ENCODE assay signal across 7 mouse cellular contexts in the genomic region with DNA sequence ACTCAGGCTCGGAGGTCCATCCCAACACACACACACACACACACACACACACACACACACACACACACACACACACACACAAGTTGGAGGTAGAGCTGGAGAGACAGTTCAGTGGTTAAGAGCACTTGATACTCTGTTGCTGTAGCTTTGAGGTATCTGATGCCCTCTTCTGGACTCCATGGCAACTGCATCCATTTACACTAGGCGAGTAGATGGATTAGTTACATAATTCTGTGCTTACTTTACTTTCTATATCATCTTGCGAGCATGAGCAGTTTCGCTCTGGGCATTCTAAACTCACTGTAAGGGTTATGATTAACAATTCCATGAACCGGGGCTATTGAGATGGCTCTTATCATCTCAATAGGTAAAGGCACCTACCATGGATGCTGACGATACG. TPM values are rescaled to one million over a fixed set of nuclear protein-coding genes. Genes with fewer than 3 reads are reported as not detected.
DNase-seq lines count a peak whose midpoint lies in the region; ATAC-seq and TF ChIP-seq lines count a peak whose summit lies in the region.

No protein-coding gene starts in this region.

- H3K9ac ChIP-seq in midbrain, embryonic 13.5 days (replicated peaks): no peak overlapping the region
- H3K9ac ChIP-seq in kidney, postnatal 0 days (ENCODE audit: low read depth, low read length): no peak overlapping the region

- no peaks in the 10 kb centered on the region for H3K27me3 ChIP-seq in midbrain, embryonic 10.5 days (ENCODE audit: low read depth, poor library complexity, severe bottlenecking)
- no peaks in the 10 kb centered on the region for H3K27me3 ChIP-seq in midbrain, embryonic 13.5 days
- H3K27me3 ChIP-seq in kidney, postnatal 0 days (ENCODE audit: insufficient read depth, low read length): no peaks in the 10 kb centered on the region

- peaks cover 5% of the 10 kb centered on the region for H3K4me1 ChIP-seq in midbrain, embryonic 10.5 days
- peaks cover 13% of the 10 kb centered on the region for H3K4me1 ChIP-seq in midbrain, embryonic 13.5 days (replicated peaks)
- H3K4me1 ChIP-seq in kidney, postnatal 0 days (replicated peaks; ENCODE audit: insufficient read depth, low read length): no peaks in the 10 kb centered on the region

- H3K36me3 ChIP-seq in midbrain, embryonic 10.5 days: no peaks in the 10 kb centered on the region
- H3K36me3 ChIP-seq in midbrain, embryonic 13.5 days: peaks cover 34% of the 10 kb centered on the region
- no peaks in the 10 kb centered on the region for H3K36me3 ChIP-seq in kidney, postnatal 0 days (ENCODE audit: insufficient read depth, low read length)

- no peak overlapping the region for H3K4me3 ChIP-seq in midbrain, embryonic 10.5 days
- no peak overlapping the region for H3K4me3 ChIP-seq in midbrain, embryonic 13.5 days (replicated peaks)
- H3K4me3 ChIP-seq in kidney, postnatal 0 days (replicated peaks; ENCODE audit: low read depth, low read length): no peak overlapping the region

- H3K9me3 ChIP-seq in midbrain, embryonic 10.5 days (replicated peaks): no peaks in the 10 kb centered on the region
- no peaks in the 10 kb centered on the region for H3K9me3 ChIP-seq in midbrain, embryonic 13.5 days
- no peaks in the 10 kb centered on the region for H3K9me3 ChIP-seq in kidney, postnatal 0 days (replicated peaks; ENCODE audit: low read length)

- no peak overlapping the region for H3K27ac ChIP-seq in midbrain, embryonic 10.5 days (replicated peaks)
- no peak overlapping the region for H3K27ac ChIP-seq in midbrain, embryonic 13.5 days
- no peak overlapping the region for H3K27ac ChIP-seq in kidney, postnatal 0 days

- TF ChIP-seq CTCF in kidney, postnatal 0 days (IDR thresholded peaks at IDR 0.05; ENCODE audit: low read depth): peak; percentile 70

- no peak for ATAC-seq in midbrain, embryonic 13.5 days
- peak; percentile 94 for ATAC-seq in common myeloid progenitor, adult 5-6 weeks (replicated peaks; ENCODE audit: low read depth, poor library complexity, severe bottlenecking)
- ATAC-seq in kidney, postnatal 0 days (replicated peaks; ENCODE audit: low FRiP score, low read depth): no peak

- peak; percentile 37 for DNase-seq in midbrain, embryonic 10.5 days (ENCODE audit: low spot score)
- DNase-seq in NIH3T3 (ENCODE audit: low read depth): peak; percentile 82
- peak; percentile 63 for DNase-seq in kidney, postnatal 0 days (ENCODE audit: low spot score)
- DNase-seq in lung, adult 18-20 months: peak; percentile 52 to 69
- DNase-seq in right cerebral cortex, postnatal 14 days: peak; percentile 62

- WGBS in midbrain, embryonic 10.5 days: 70% methylated on average over 7 of the region's 7 CpGs
- WGBS in midbrain, embryonic 13.5 days: 64% methylated on average over 7 of the region's 7 CpGs
- 70% methylated on average over 7 of the region's 7 CpGs for WGBS in kidney, postnatal 0 days

- H3K4me2 ChIP-seq in midbrain, embryonic 13.5 days (replicated peaks): no peak overlapping the region
- H3K4me2 ChIP-seq in kidney, postnatal 0 days (ENCODE audit: low read length): no peak overlapping the region

RNA-seq across cellular contexts. Expression of a gene that starts 8.6 kb away (rescaled TPM):
- 2.5 and 10.9 TPM in 2 replicates for polyA plus RNA-seq in midbrain, embryonic 10.5 days (2016; fragmentation: Nextera tagmentation; extraction: Ambion mirVana)
- 202 and 235 TPM in 2 replicates for polyA plus RNA-seq in midbrain, embryonic 13.5 days (2015; fragmentation: Nextera tagmentation; extraction: Ambion mirVana)
- total RNA-seq in common myeloid progenitor, adult 5-6 weeks (2017): 0.55 TPM in 1 of 2 replicates, not detected in the other
- 0.17 and 0.24 TPM in 2 replicates for polyA plus RNA-seq in kidney, postnatal 0 days (2015; fragmentation: Nextera tagmentation; extraction: Ambion mirVana)

RNA-seq across cellular contexts. Expression of a gene that starts 14.5 kb away (rescaled TPM):
- polyA plus RNA-seq in midbrain, embryonic 10.5 days (2016; fragmentation: Nextera tagmentation; extraction: Ambion mirVana): 69.8 and 81.2 TPM in 2 replicates
- polyA plus RNA-seq in midbrain, embryonic 13.5 days (2015; fragmentation: Nextera tagmentation; extraction: Ambion mirVana): 84.6 and 94.4 TPM in 2 replicates
- 73.3 and 78.8 TPM in 2 replicates for total RNA-seq in common myeloid progenitor, adult 5-6 weeks (2017)
- 41.1 and 52.1 TPM in 2 replicates for polyA plus RNA-seq in kidney, postnatal 0 days (2015; fragmentation: Nextera tagmentation; extraction: Ambion mirVana)

Comparison
In these comparisons a context has a peak if more than half of its experiments do, and no peak if none do; other contexts are left out.
1. RNA of a gene that starts 8.6 kb away (polyA plus RNA-seq): 202 to 235 TPM in midbrain, embryonic 13.5 days; 2.5 to 10.9 TPM in midbrain, embryonic 10.5 days and 0.17 to 0.24 TPM in kidney, postnatal 0 days; every median in the first group is over 10 times any median in the second.
2. Peak in every context shown above with its lines, with median percentiles within 50 percentile points of each other: DNase-seq.